Mouse (Mus musculus) stomach, postnatal 0 days (tissue): ENCODE results near the gene Ptk6. TPM values are rescaled to one million over a fixed set of nuclear protein-coding genes. Genes with fewer than 3 reads are reported as not detected.

ENCODE experiments used
- ATAC-seq: fragments of 200-750 bp; cut with Nextera tagmentation; 2 replicates; pipeline ENCODE4 v1.8.0; 2017; ENCODE audit not compliant: low FRiP score, low TSS enrichment
- DNase-seq: peaks from one replicate; pipeline ENCODE4 v3.0.0-alpha.2; 2016; ENCODE audit warnings: low spot score
- H3K27ac ChIP-seq: fragments of 300-500 bp; sonication (generic); replicated peaks from 2 replicates; pipeline ENCODE4 v1.5.1; 2014; ENCODE audit warnings: mild to moderate bottlenecking, control low read depth
- H3K27me3 ChIP-seq: fragments of 300-500 bp; sonication (generic); 2 replicates; pipeline ENCODE4 v1.6.1; 2014; ENCODE audit warnings: low read length; ENCODE audit not compliant: control insufficient read depth, insufficient read depth
- H3K36me3 ChIP-seq: fragments of 300-500 bp; sonication (generic); 2 replicates; pipeline ENCODE4 v1.6.1; 2014; ENCODE audit warnings: low read length, mixed read lengths; ENCODE audit not compliant: control insufficient read depth, insufficient read depth
- H3K4me1 ChIP-seq: fragments of 300-500 bp; sonication (generic); replicated peaks from 2 replicates; pipeline ENCODE4 v1.6.1; 2014; ENCODE audit warnings: antibody characterized with exemption; ENCODE audit not compliant: control insufficient read depth, insufficient read depth
- H3K4me2 ChIP-seq: fragments of 300-500 bp; sonication (generic); replicated peaks from 2 replicates; pipeline ENCODE4 v1.6.1; 2014; ENCODE audit warnings: low read depth, mild to moderate bottlenecking, control low read depth, moderate library complexity
- H3K4me3 ChIP-seq: fragments of 300-500 bp; sonication (generic); 2 replicates; pipeline ENCODE4 v1.5.1; 2014; ENCODE audit warnings: low read depth, low read length, control low read depth
- H3K9ac ChIP-seq: fragments of 300-500 bp; sonication (generic); 2 replicates; pipeline ENCODE4 v1.6.1; 2014; ENCODE audit warnings: mild to moderate bottlenecking, low read length, control low read depth, mixed read lengths
- H3K9me3 ChIP-seq: fragments of 300-500 bp; sonication (generic); 2 replicates; pipeline ENCODE4 v1.6.1; 2016; ENCODE audit warnings: low read length; ENCODE audit not compliant: control insufficient read depth
- CTCF ChIP-seq: IDR thresholded peaks from 2 replicates; pipeline ENCODE4 v1.5.1; 2016; ENCODE audit warnings: antibody characterized with exemption, low read depth, mild to moderate bottlenecking, moderate library complexity
- EP300 ChIP-seq: optimal IDR thresholded peaks from 2 replicates; pipeline ENCODE3; 2016; ENCODE audit warnings: antibody characterized with exemption
- WGBS: fragments of 180-500 bp; shearing (Covaris S2); extraction: QIAGEN DNeasy Blood & Tissue Kit; methylation state at CpG from one replicate; pipeline ENCODE4 v1.1.7; 2014; 5-methylcytosine and 5-hydroxymethylcytosine counted together
- polyA plus RNA-seq: library from polyadenylated mRNA; unstranded; fragments of >200 nt; fragmentation: Nextera tagmentation; extraction: Ambion mirVana; gene quantifications from 2 replicates; pipeline ENCODE4 v1.2.1, GENCODE M21; 2015

Ptk6 gene
- polyA plus RNA-seq, 1 experiment from 2014 or later = 5.9 TPM

- H3K4me3 ChIP-seq = no peak overlapping the region
- H3K36me3 ChIP-seq = peaks cover 5% of the 10 kb centered on the region
- TF ChIP-seq CTCF = no peak
- TF ChIP-seq EP300 = no peak
- H3K4me2 ChIP-seq = no peak overlapping the region
- no peaks in the 10 kb centered on the region; the same call in 1 of the 2 replicates for H3K4me1 ChIP-seq
- H3K9me3 ChIP-seq = no peaks in the 10 kb centered on the region
- no peak overlapping the region for H3K9ac ChIP-seq
- no peak overlapping the region for H3K27ac ChIP-seq
- no peak for DNase-seq
- no peaks in the 10 kb centered on the region for H3K27me3 ChIP-seq
- ATAC-seq = no peak
- WGBS = 86% methylated on average over 17 of the region's 17 CpGs
Observed at GRCm38 (mm10) chr2:181237251-181238014, 34.8 kb upstream of the Ptk6 start.

GRCm38 (mm10) chr2:181235681-181236566 lies 33.3 kb upstream of the Ptk6 start:
- Histone ChIP-seq H3K4me1 (no peaks in the 10 kb centered on the region), H3K27ac (no peak overlapping the region), H3K36me3 (peaks cover 8% of the 10 kb centered on the region), H3K9ac (no peak overlapping the region), H3K4me2 (no peak overlapping the region), H3K4me3 (no peak overlapping the region), H3K9me3 (no peaks in the 10 kb centered on the region), H3K27me3 (no peaks in the 10 kb centered on the region)
- WGBS = 81% methylated on average over 23 of the region's 23 CpGs
- no peak for TF ChIP-seq EP300
- TF ChIP-seq CTCF = peak; percentile 54
- DNase-seq (no peak), ATAC-seq (no peak)

GRCm38 (mm10) chr2:181234680-181235079 lies 32.1 kb upstream of the Ptk6 start:
- no peak overlapping the region for H3K4me3 ChIP-seq
- ATAC-seq (no peak), DNase-seq (no peak)

GRCm38 (mm10) chr2:181233443-181233842 lies 30.9 kb upstream of the Ptk6 start:
- DNase-seq (no peak), ATAC-seq (no peak)
- no peak for TF ChIP-seq CTCF
- no peak for TF ChIP-seq EP300
- Histone ChIP-seq H3K9me3 (no peaks in the 10 kb centered on the region), H3K4me3 (no peak overlapping the region), H3K27ac (no peak overlapping the region), H3K9ac (no peak overlapping the region), H3K36me3 (peaks cover 8% of the 10 kb centered on the region; the same call in 1 of the 2 replicates), H3K27me3 (no peaks in the 10 kb centered on the region), H3K4me1 (no peaks in the 10 kb centered on the region), H3K4me2 (no peak overlapping the region)
- WGBS = 92% methylated on average over 15 of the region's 15 CpGs

More at GRCm38 (mm10) chr2:181234680-181235079, 32.1 kb upstream of the Ptk6 start:
- Histone ChIP-seq H3K9ac (no peak overlapping the region), H3K9me3 (no peaks in the 10 kb centered on the region), H3K4me2 (no peak overlapping the region), H3K27me3 (no peaks in the 10 kb centered on the region), H3K27ac (no peak overlapping the region), H3K36me3 (peaks cover 8% of the 10 kb centered on the region; the same call in 1 of the 2 replicates), H3K4me1 (no peaks in the 10 kb centered on the region)
- 89% methylated on average over 11 of the region's 11 CpGs for WGBS
- TF ChIP-seq CTCF (no peak), EP300 (no peak)

GRCm38 (mm10) chr2:181231171-181231570 lies 28.6 kb upstream of the Ptk6 start:
- no peak for TF ChIP-seq EP300
- no peak for TF ChIP-seq CTCF
- H3K36me3 ChIP-seq = peaks cover 3% of the 10 kb centered on the region; the same call in 1 of the 2 replicates
- no peak for DNase-seq

GRCm38 (mm10) chr2:181228335-181228734 lies 25.7 kb upstream of the Ptk6 start:
- DNase-seq (no peak), ATAC-seq (no peak)
- Histone ChIP-seq H3K4me3 (no peak overlapping the region), H3K4me2 (no peak overlapping the region), H3K27ac (no peak overlapping the region), H3K9me3 (no peaks in the 10 kb centered on the region), H3K27me3 (no peaks in the 10 kb centered on the region), H3K36me3 (peaks cover 3% of the 10 kb centered on the region; the same call in 1 of the 2 replicates), H3K9ac (no peak overlapping the region), H3K4me1 (no peaks in the 10 kb centered on the region)
- 79% methylated on average over 1 of the region's 1 CpGs for WGBS
- TF ChIP-seq CTCF (no peak), EP300 (no peak)

More at GRCm38 (mm10) chr2:181231171-181231570, 28.6 kb upstream of the Ptk6 start:
- Histone ChIP-seq H3K4me1 (no peaks in the 10 kb centered on the region), H3K27ac (no peak overlapping the region), H3K9me3 (no peaks in the 10 kb centered on the region), H3K4me2 (no peak overlapping the region), H3K4me3 (no peak overlapping the region), H3K9ac (no peak overlapping the region), H3K27me3 (no peaks in the 10 kb centered on the region)
- WGBS = 76% methylated on average over 20 of the region's 20 CpGs
- no peak for ATAC-seq
